Mouse (Mus musculus) limb, embryonic 12.5 days (tissue): ENCODE results near the gene Bcl2. TPM values are rescaled to one million over a fixed set of nuclear protein-coding genes. Genes with fewer than 3 reads are reported as not detected.

Experiments
- ATAC-seq: fragments of 200-750 bp; cut with Nextera tagmentation; 2 replicates; pipeline ENCODE4 v1.8.0; 2017; ENCODE audit warnings: low read depth, moderate TSS enrichment; ENCODE audit not compliant: insufficient number of reproducible peaks, insufficient read depth, low FRiP score, low TSS enrichment
- H3K27ac ChIP-seq: fragments of 300-500 bp; sonication (generic); 2 replicates; pipeline ENCODE4 v1.5.1; 2016; ENCODE audit warnings: mild to moderate bottlenecking, moderate library complexity
- H3K27me3 ChIP-seq: fragments of 300-500 bp; sonication (generic); 2 replicates; pipeline ENCODE4 v1.6.1; 2016; ENCODE audit warnings: mild to moderate bottlenecking, moderate library complexity
- H3K36me3 ChIP-seq: fragments of 300-500 bp; sonication (generic); 2 replicates; pipeline ENCODE4 v1.6.1; 2016; ENCODE audit warnings: mild to moderate bottlenecking, moderate library complexity
- H3K4me1 ChIP-seq: fragments of 300-500 bp; sonication (generic); replicated peaks from 2 replicates; pipeline ENCODE4 v1.6.1; 2016
- H3K4me2 ChIP-seq: fragments of 300-500 bp; sonication (generic); 2 replicates; pipeline ENCODE4 v1.6.1; 2016; ENCODE audit warnings: mild to moderate bottlenecking, moderate library complexity
- H3K4me3 ChIP-seq: fragments of 300-500 bp; sonication (generic); replicated peaks from 2 replicates; pipeline ENCODE4 v1.5.1; 2016; ENCODE audit warnings: mild to moderate bottlenecking
- H3K9ac ChIP-seq: fragments of 300-500 bp; sonication (generic); replicated peaks from 2 replicates; pipeline ENCODE4 v1.6.1; 2016; ENCODE audit warnings: mild to moderate bottlenecking, moderate library complexity
- H3K9me3 ChIP-seq: fragments of 300-500 bp; sonication (generic); 2 replicates; pipeline ENCODE4 v1.6.1; 2016; ENCODE audit warnings: mild to moderate bottlenecking, moderate library complexity
- WGBS: fragments of 180-500 bp; shearing (Covaris S2); methylation state at CpG from one replicate; pipeline ENCODE4 v1.1.7; 2016; 5-methylcytosine and 5-hydroxymethylcytosine counted together
- polyA plus RNA-seq: library from polyadenylated mRNA; unstranded; fragments of >200 nt; fragmentation: Nextera tagmentation; extraction: Ambion mirVana; gene quantifications from 2 replicates; pipeline ENCODE4 v1.2.1, GENCODE M21; 2016

Bcl2 gene
- polyA plus RNA-seq, 1 experiment from 2014 or later: 27.5 TPM

DNA sequence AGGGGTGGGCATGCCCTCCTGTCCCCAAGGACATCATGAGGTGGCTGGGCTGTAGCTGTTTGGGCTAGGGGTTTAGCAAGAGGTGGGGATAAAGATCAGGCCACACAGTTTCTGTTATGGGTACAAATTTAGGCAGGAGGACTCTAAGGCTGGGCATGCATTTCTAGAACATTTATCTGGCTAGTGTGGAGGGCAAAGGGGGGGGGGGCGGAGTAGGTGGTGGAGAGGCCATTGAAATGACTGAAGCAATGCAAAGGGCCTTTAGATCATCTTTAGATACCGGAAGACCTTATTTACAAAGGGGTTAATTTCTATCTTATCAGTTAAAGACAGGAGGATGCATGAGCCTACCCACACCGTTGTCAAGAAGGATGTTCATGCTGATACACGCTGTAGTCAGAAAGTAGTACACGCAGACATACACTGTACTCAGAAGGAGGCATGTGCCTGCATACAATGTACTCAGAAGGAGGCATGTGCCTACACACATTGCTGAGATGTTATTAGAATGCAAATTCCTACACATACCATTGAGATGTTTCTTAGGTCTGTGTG is 55.7 kb downstream of the Bcl2 start:
- 92% methylated on average over 5 of the region's 5 CpGs for WGBS
- H3K9me3 ChIP-seq: no peaks in the 10 kb centered on the region
- H3K27me3 ChIP-seq: no peaks in the 10 kb centered on the region
- ATAC-seq: no peak
- no peak overlapping the region for H3K27ac ChIP-seq
- H3K4me1 ChIP-seq: no peaks in the 10 kb centered on the region
- H3K36me3 ChIP-seq: no peaks in the 10 kb centered on the region
- no peak overlapping the region for H3K4me2 ChIP-seq
- H3K9ac ChIP-seq: no peak overlapping the region
- H3K4me3 ChIP-seq: no peak overlapping the region

DNA sequence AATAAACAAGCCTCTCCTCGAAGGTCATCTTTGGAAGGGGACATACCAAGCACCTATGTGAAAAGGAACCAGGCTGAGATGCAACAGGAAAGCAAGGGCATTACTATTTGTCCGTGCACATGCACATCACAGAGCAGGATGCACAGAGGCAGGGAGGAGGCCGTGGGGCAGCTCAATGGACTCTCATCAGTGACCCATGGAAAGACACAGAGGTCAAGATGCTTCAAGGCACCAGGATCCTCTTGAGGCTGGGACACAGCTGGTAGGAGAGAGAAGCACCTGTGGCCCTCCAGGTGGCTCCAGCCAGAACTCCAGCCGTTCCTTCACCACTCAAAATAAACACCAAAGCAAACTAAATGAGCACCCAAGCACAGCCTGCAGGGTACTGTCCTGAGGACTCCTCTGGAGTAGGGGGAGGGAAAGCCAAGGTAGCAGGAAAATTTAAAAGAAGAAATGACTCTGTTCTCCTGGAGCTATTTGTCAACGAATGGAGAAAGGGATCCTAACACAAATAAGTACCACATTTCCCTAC is 57.8 kb downstream of the Bcl2 start:
- Histone ChIP-seq H3K4me1 (no peaks in the 10 kb centered on the region), H3K9me3 (no peaks in the 10 kb centered on the region), H3K27me3 (no peaks in the 10 kb centered on the region), H3K4me3 (no peak overlapping the region), H3K4me2 (no peak overlapping the region), H3K27ac (no peak overlapping the region), H3K9ac (no peak overlapping the region), H3K36me3 (no peaks in the 10 kb centered on the region)
- 71% methylated on average over 5 of the region's 5 CpGs for WGBS
- no peak for ATAC-seq

GRCm38 (mm10) chr1:106654254-106654653 is 59.8 kb downstream of the Bcl2 start:
- Histone ChIP-seq H3K9me3 (no peaks in the 10 kb centered on the region), H3K9ac (no peak overlapping the region), H3K27ac (no peak overlapping the region), H3K36me3 (no peaks in the 10 kb centered on the region), H3K27me3 (no peaks in the 10 kb centered on the region), H3K4me3 (no peak overlapping the region), H3K4me2 (no peak overlapping the region), H3K4me1 (peaks cover 5% of the 10 kb centered on the region; the same call in 1 of the 2 replicates)
- no peak for ATAC-seq
- WGBS: 93% methylated on average over 6 of the region's 6 CpGs

DNA sequence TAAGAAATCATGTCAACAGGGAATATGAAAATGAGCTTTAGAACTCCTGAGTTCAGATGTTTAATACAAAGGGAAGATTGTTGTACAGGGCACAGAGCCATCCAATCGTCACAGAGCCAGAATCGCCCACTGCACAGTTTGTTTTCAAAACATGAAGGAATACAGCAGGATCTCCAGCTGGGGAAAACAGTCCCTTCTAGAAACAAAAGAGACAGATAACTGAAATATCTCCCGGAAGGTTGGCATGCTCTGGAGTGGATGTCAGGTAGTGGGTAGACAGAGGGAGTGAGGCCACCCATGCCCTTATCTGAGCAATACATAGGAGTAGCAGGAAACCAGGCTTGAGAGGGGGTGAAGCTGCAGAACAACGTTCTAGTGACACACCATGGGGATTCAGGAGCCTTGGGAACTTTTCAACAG is 60.6 kb downstream of the Bcl2 start:
- Histone ChIP-seq H3K27me3 (no peaks in the 10 kb centered on the region), H3K4me1 (peaks cover 5% of the 10 kb centered on the region; the same call in 1 of the 2 replicates), H3K9ac (no peak overlapping the region), H3K9me3 (no peaks in the 10 kb centered on the region), H3K4me3 (no peak overlapping the region), H3K27ac (no peak overlapping the region), H3K4me2 (no peak overlapping the region), H3K36me3 (no peaks in the 10 kb centered on the region)
- 77% methylated on average over 4 of the region's 4 CpGs for WGBS
- no peak for ATAC-seq

GRCm38 (mm10) chr1:106651211-106651610 is 62.9 kb downstream of the Bcl2 start:
- Histone ChIP-seq H3K9me3 (no peaks in the 10 kb centered on the region), H3K36me3 (no peaks in the 10 kb centered on the region), H3K9ac (no peak overlapping the region), H3K27ac (no peak overlapping the region), H3K4me1 (peaks cover 5% of the 10 kb centered on the region; the same call in 1 of the 2 replicates), H3K4me2 (no peak overlapping the region), H3K27me3 (no peaks in the 10 kb centered on the region), H3K4me3 (no peak overlapping the region)
- WGBS: 85% methylated on average over 7 of the region's 7 CpGs
- ATAC-seq: no peak

GRCm38 (mm10) chr1:106650427-106650826 is 63.6 kb downstream of the Bcl2 start:
- no peak overlapping the region for H3K4me3 ChIP-seq
- no peak overlapping the region for H3K27ac ChIP-seq
- H3K9ac ChIP-seq: no peak overlapping the region
- no peak for ATAC-seq
- H3K4me1 ChIP-seq: peaks cover 5% of the 10 kb centered on the region; the same call in 1 of the 2 replicates
- 94% methylated on average over 4 of the region's 4 CpGs for WGBS
- no peaks in the 10 kb centered on the region for H3K36me3 ChIP-seq
- H3K27me3 ChIP-seq: no peaks in the 10 kb centered on the region
- H3K4me2 ChIP-seq: no peak overlapping the region
- H3K9me3 ChIP-seq: no peaks in the 10 kb centered on the region

GRCm38 (mm10) chr1:106647336-106647735 is 66.7 kb downstream of the Bcl2 start:
- Histone ChIP-seq H3K9me3 (no peaks in the 10 kb centered on the region), H3K9ac (no peak overlapping the region), H3K36me3 (no peaks in the 10 kb centered on the region), H3K27me3 (no peaks in the 10 kb centered on the region), H3K4me1 (peaks cover 5% of the 10 kb centered on the region; the same call in 1 of the 2 replicates), H3K27ac (no peak overlapping the region), H3K4me2 (no peak overlapping the region), H3K4me3 (no peak overlapping the region)
- WGBS: 87% methylated on average over 3 of the region's 3 CpGs
- ATAC-seq: no peak

GRCm38 (mm10) chr1:106644566-106644965 is 69.5 kb downstream of the Bcl2 start:
- H3K27ac ChIP-seq: no peak overlapping the region
- no peak overlapping the region for H3K4me3 ChIP-seq
- WGBS: 95% methylated on average over 4 of the region's 4 CpGs
- no peaks in the 10 kb centered on the region for H3K36me3 ChIP-seq
- H3K27me3 ChIP-seq: no peaks in the 10 kb centered on the region
- no peaks in the 10 kb centered on the region for H3K9me3 ChIP-seq
- ATAC-seq: no peak
- H3K9ac ChIP-seq: no peak overlapping the region
- no peak overlapping the region for H3K4me2 ChIP-seq
- H3K4me1 ChIP-seq: no peaks in the 10 kb centered on the region

- Histone ChIP-seq H3K27ac (no peak overlapping the region), H3K4me1 (no peaks in the 10 kb centered on the region), H3K27me3 (no peaks in the 10 kb centered on the region), H3K4me2 (no peak overlapping the region), H3K4me3 (no peak overlapping the region), H3K9ac (no peak overlapping the region), H3K9me3 (no peaks in the 10 kb centered on the region), H3K36me3 (no peaks in the 10 kb centered on the region)
- 77% methylated on average over 3 of the region's 3 CpGs for WGBS
- ATAC-seq: no peak
Measured at GRCm38 (mm10) chr1:106643527-106643926, 70.5 kb downstream of the Bcl2 start.

DNA sequence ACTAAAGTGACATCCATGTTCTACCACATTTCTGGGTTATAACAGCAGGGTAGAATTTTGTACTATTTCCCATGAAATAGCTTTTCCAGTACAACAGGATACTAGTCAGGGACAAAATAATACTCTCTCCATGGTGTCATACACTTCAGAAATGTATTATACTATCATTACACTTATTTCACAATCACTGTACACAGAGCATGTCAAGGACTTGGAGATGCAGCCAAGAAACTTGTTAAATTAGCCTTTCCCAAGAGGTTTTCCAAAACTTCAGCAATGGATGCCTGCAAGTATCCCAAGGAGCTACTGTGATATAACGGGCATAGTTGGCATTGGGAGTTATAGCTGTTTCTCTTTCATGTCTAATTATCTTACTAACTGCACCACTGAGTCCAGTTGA is 73.5 kb downstream of the Bcl2 start:
- no peak overlapping the region for H3K4me2 ChIP-seq
- 97% methylated on average over 1 of the region's 1 CpGs for WGBS

GRCm38 (mm10) chr1:106637705-106638104 is 76.4 kb downstream of the Bcl2 start:
- 92% methylated on average over 11 of the region's 11 CpGs for WGBS
- Histone ChIP-seq H3K4me2 (no peak overlapping the region), H3K27me3 (no peaks in the 10 kb centered on the region), H3K9ac (no peak overlapping the region), H3K9me3 (no peaks in the 10 kb centered on the region), H3K36me3 (no peaks in the 10 kb centered on the region), H3K27ac (no peak overlapping the region), H3K4me3 (no peak overlapping the region), H3K4me1 (no peaks in the 10 kb centered on the region; the same call in 1 of the 2 replicates)
- no peak for ATAC-seq

More for the DNA sequence above, 73.5 kb downstream of the Bcl2 start:
- H3K9me3 ChIP-seq: no peaks in the 10 kb centered on the region
- no peaks in the 10 kb centered on the region; the same call in 1 of the 2 replicates for H3K4me1 ChIP-seq
- no peak for ATAC-seq
- H3K27ac ChIP-seq: no peak overlapping the region
- no peak overlapping the region for H3K9ac ChIP-seq
- no peaks in the 10 kb centered on the region for H3K36me3 ChIP-seq
- no peak overlapping the region for H3K4me3 ChIP-seq
- no peaks in the 10 kb centered on the region for H3K27me3 ChIP-seq

DNA sequence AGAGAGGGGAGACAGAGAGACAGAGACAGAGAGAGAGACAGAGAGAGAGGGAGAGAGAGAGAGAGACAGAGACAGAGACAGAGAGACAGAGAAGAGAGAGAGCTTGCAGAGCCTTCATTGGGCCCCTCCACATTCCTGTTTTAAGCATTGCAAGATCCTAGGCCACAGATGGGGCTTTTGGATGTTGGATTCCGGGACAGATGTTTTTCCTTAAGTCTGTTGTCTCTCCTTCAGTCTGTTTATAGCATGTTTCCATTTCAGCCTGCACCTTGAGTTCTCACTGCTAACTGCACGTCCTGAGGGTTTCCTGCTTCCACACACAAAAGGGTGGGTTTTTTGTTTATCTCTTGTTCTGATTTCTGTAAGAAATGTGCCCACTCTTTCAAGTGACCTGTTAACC is 77.4 kb downstream of the Bcl2 start:
- Histone ChIP-seq H3K27ac (no peak overlapping the region), H3K4me3 (no peak overlapping the region)
- 23% methylated on average over 2 of the region's 2 CpGs for WGBS

More for the DNA sequence above, 77.4 kb downstream of the Bcl2 start:
- Histone ChIP-seq H3K4me1 (no peaks in the 10 kb centered on the region; the same call in 1 of the 2 replicates), H3K4me2 (no peak overlapping the region), H3K9ac (no peak overlapping the region), H3K27me3 (no peaks in the 10 kb centered on the region), H3K9me3 (no peaks in the 10 kb centered on the region), H3K36me3 (no peaks in the 10 kb centered on the region)
- no peak for ATAC-seq
